Mouse (Mus musculus) embryo, embryonic 10 days (tissue): ENCODE data around the gene Tiam1.
A peak's percentile ranks its signal among the peaks of the same experiment; 100 is the strongest.

Experiments
- DNase-seq: peaks from one replicate; pipeline ENCODE4 v3.0.0-alpha.2; 2015; ENCODE audit warnings: low spot score

Tiam1 gene

GRCm38 (mm10) chr16:90143416-90143759 lies 181 bp downstream of the Tiam1 start:
- no peak for DNase-seq

- peak; percentile 49 for DNase-seq
Measured at GRCm38 (mm10) chr16:90142574-90143415, 774 bp downstream of the Tiam1 start.

- peak; percentile 59 for DNase-seq
Measured at GRCm38 (mm10) chr16:90142247-90142573, 1.4 kb downstream of the Tiam1 start.

- DNase-seq: peak; percentile 51
Measured at GRCm38 (mm10) chr16:90141556-90141955, 2.0 kb downstream of the Tiam1 start.

- no peak for DNase-seq
Measured at GRCm38 (mm10) chr16:90140571-90140970, 3.0 kb downstream of the Tiam1 start.

- no peak for DNase-seq
Measured at GRCm38 (mm10) chr16:90139696-90140095, 3.9 kb downstream of the Tiam1 start.

GRCm38 (mm10) chr16:90138151-90138550 lies 5.4 kb downstream of the Tiam1 start:
- DNase-seq: no peak

GRCm38 (mm10) chr16:90137175-90137574 lies 6.4 kb downstream of the Tiam1 start:
- no peak for DNase-seq

- no peak for DNase-seq
Measured at GRCm38 (mm10) chr16:90135580-90135979, 8.0 kb downstream of the Tiam1 start.

GRCm38 (mm10) chr16:90134351-90134750 lies 9.2 kb downstream of the Tiam1 start:
- no peak for DNase-seq

GRCm38 (mm10) chr16:90132816-90133215 lies 10.8 kb downstream of the Tiam1 start:
- no peak for DNase-seq

GRCm38 (mm10) chr16:90132331-90132730 lies 11.2 kb downstream of the Tiam1 start:
- DNase-seq: peak; percentile 67

GRCm38 (mm10) chr16:90128817-90129587 lies 14.6 kb downstream of the Tiam1 start:
- DNase-seq: no peak

- no peak for DNase-seq
Measured at GRCm38 (mm10) chr16:90128361-90128760, 15.2 kb downstream of the Tiam1 start.

GRCm38 (mm10) chr16:90125318-90126314 lies 18.0 kb downstream of the Tiam1 start:
- no peak for DNase-seq

GRCm38 (mm10) chr16:90123091-90123490 lies 20.5 kb downstream of the Tiam1 start:
- DNase-seq: no peak

- DNase-seq: no peak
Measured at GRCm38 (mm10) chr16:90122439-90122838, 21.1 kb downstream of the Tiam1 start.

- DNase-seq: no peak
Measured at GRCm38 (mm10) chr16:90121799-90122198, 21.8 kb downstream of the Tiam1 start.

GRCm38 (mm10) chr16:90119969-90120368 lies 23.6 kb downstream of the Tiam1 start:
- DNase-seq: no peak

GRCm38 (mm10) chr16:90116637-90117182 lies 26.9 kb downstream of the Tiam1 start:
- no peak for DNase-seq

GRCm38 (mm10) chr16:90112577-90113155 lies 30.9 kb downstream of the Tiam1 start:
- DNase-seq: no peak
